Mouse (Mus musculus) embryonic stem cell, embryonic (primary cell): Measurements from ENCODE around the gene Ilvbl.
"Not testable (repeated sequence)": the region's sequence is repeated elsewhere in the genome, so short reads cannot be mapped to it uniquely, and the experiment has no call there.

Experiments
- CTCF ChIA-PET, 4 experiments: fragments of 300-600 bp in 2 of 4; fragments of 350-600 bp in 2 of 4; sonication (Branson Sonifier 250); formaldehyde crosslinking; loops; one replicate each; lab custom pipeline; 2022; ENCODE audit warnings: inconsistent platforms in 2 of 4; lab: Charles Lee
- POLR2A ChIA-PET, 4 experiments: fragments of 300-600 bp in 2 of 4; fragments of 350-600 bp in 2 of 4; sonication (Branson Sonifier 250); formaldehyde crosslinking; loops; one replicate each; lab custom pipeline; 2022; ENCODE audit warnings: antibody characterized with exemption in 4 of 4, inconsistent platforms in 1 of 4; lab: Charles Lee

Ilvbl gene

GRCm38 (mm10) chr10:78574250-78575104 is at the start of gene Ilvbl:
Ilvbl (plus strand) TSS chr10:78574346.
- POLR2A ChIA-PET = interaction anchor here (0.5 to 1.6 kb wide), 14 partner anchors 15 to 844 kb away, joined by 3 to 4 read pairs (median 3); partner anchors contain the start of gene Pdxk (in 2 of the 4)
- CTCF ChIA-PET = interaction anchor here in 2 of 4 experiments (0.6 to 1.1 kb wide), 3 partner anchors 61 to 1395 kb away, joined by 3 to 5 read pairs (median 3); no protein-coding TSS in a partner anchor

- POLR2A ChIA-PET = not testable (repeated sequence)
- CTCF ChIA-PET = interaction anchor here in 3 of 4 experiments (0.6 to 1.5 kb wide), 3 partner anchors 23 to 88 kb away, joined by 3 to 4 read pairs (median 4); no protein-coding TSS in a partner anchor
Measured at GRCm38 (mm10) chr10:78525071-78525470, 49.1 kb upstream of the Ilvbl start.

GRCm38 (mm10) chr10:78525511-78525910 is 48.6 kb upstream of the Ilvbl start:
- ChIA-PET POLR2A (no interaction called here), CTCF (interaction anchor here in 2 of 4 experiments (1.2 to 1.5 kb wide), 3 partner anchors 8 to 23 kb away, joined by 3 to 4 read pairs (median 3); partner anchors contain the start of gene Olfr1358 (in 1 of the 2))

- ChIA-PET CTCF (interaction anchor here (0.6 to 1.2 kb wide), 11 partner anchors 9 to 434 kb away, joined by 3 to 6 read pairs (median 3); no protein-coding TSS in a partner anchor), POLR2A (no interaction called here)
Measured at GRCm38 (mm10) chr10:78540943-78541342, 33.2 kb upstream of the Ilvbl start.

DNA sequence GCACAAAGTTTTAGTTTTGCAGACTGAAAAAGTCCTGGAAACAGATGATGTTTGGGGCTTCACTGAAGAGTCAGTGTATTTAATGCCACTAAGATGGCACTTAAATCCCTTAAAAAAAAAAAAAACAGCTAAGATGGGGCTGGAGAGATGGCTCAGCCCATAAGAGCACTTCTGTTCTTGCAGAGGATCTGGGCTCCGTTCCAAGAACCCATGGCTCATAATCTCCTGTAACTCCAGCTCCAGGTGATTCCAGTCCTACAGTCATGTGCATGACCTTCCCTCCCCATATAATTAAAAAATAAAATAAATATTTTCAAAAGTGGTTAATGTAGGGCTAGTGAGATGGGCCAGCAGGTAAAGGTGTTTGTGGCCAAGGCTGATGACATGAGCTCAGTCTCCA is 9.1 kb upstream of the Ilvbl start:
- CTCF ChIA-PET = interaction anchor here in 1 of 4 experiments (0.5 kb wide), 1 partner anchor 1084 kb away, joined by 3 read pairs; no protein-coding TSS in a partner anchor
- POLR2A ChIA-PET = no interaction called here

DNA sequence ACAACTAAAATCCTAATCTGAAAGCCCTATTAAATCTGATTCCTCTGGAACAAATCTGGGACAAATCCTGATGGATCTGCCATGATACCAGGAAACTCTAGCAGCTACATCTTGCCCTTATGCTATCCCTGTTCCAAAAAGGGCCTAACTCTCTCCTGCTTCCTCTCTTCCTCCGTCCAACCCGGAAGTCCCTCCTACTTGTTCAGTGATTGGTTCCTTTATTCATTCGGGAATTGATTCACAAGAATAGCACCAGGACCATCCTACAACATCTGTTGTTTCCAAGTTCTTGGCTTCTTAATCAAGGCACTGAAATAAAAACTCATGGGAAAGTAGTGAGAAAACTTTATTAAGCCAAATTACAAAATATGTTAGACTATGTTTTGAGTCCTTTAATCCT is 5.0 kb upstream of the Ilvbl start:
- POLR2A ChIA-PET = no interaction called here
- CTCF ChIA-PET = no interaction called here

GRCm38 (mm10) chr10:78569686-78570085 is 4.5 kb upstream of the Ilvbl start:
- CTCF ChIA-PET = no interaction called here
- POLR2A ChIA-PET = no interaction called here

GRCm38 (mm10) chr10:78570416-78570815 is 3.7 kb upstream of the Ilvbl start:
- POLR2A ChIA-PET = interaction anchor here in 1 of 4 experiments (1.4 kb wide), 1 partner anchor 24 kb away, joined by 3 read pairs; no protein-coding TSS in a partner anchor
- CTCF ChIA-PET = no interaction called here

GRCm38 (mm10) chr10:78570897-78571296 is 3.2 kb upstream of the Ilvbl start:
- ChIA-PET CTCF (interaction anchor here in 1 of 4 experiments (0.6 kb wide), 1 partner anchor 1356 kb away, joined by 8 read pairs; no protein-coding TSS in a partner anchor), POLR2A (interaction anchor here in 1 of 4 experiments (0.8 to 1.4 kb wide), 2 partner anchors 13 to 24 kb away, joined by 3 read pairs; no protein-coding TSS in a partner anchor)

DNA sequence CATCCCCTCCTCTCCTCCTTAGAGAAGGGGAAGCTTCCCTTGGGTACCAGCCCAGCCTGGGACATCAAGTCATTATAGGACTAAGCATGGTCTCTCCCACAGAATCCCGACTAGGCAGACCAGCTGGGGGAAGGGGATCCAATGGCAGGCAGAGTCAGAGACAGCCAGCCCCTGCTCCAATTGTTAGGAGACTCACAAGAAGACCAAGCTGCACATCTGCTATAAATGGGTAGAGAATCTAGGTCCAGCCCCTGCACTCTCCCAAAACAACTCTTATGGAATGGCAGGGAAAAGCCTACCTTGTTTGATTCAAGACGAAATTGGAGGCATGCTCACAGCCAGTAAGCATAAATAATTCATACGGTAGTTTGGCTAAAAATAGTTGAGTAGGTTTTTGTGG is 920 bp upstream of the Ilvbl start:
- ChIA-PET CTCF (no interaction called here), POLR2A (no interaction called here)

- CTCF ChIA-PET = interaction anchor here in 1 of 4 experiments (0.6 kb wide), 1 partner anchor 1396 kb away, joined by 3 read pairs; no protein-coding TSS in a partner anchor
- POLR2A ChIA-PET = interaction anchor here in 2 of 4 experiments (1.5 to 1.6 kb wide), 3 partner anchors 24 to 110 kb away, joined by 3 to 4 read pairs (median 3); partner anchors contain the start of gene Pdxk (in 1 of the 2)
Measured at GRCm38 (mm10) chr10:78575105-78575632, 1.0 kb downstream of the Ilvbl start.

DNA sequence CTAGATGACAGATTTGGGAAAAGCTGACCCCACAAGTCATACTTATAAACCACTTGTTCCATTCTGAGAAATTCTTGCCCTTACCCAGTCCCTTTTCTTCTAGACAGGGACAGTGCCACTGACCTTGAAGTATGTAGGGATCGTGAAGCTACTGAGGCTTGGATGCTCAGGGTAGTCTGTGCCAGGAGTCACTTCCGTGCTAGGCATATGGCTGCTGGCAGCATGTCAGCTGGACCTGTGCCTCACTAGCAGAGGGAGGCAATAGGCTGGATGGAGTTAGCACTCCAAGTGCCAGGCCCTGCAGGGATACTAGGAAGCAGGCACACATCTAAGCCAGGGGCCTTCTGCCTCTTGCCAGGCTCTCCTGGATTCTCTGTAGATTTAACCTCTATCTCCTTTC is 1.5 kb downstream of the Ilvbl start:
- POLR2A ChIA-PET = no interaction called here
- CTCF ChIA-PET = no interaction called here

DNA sequence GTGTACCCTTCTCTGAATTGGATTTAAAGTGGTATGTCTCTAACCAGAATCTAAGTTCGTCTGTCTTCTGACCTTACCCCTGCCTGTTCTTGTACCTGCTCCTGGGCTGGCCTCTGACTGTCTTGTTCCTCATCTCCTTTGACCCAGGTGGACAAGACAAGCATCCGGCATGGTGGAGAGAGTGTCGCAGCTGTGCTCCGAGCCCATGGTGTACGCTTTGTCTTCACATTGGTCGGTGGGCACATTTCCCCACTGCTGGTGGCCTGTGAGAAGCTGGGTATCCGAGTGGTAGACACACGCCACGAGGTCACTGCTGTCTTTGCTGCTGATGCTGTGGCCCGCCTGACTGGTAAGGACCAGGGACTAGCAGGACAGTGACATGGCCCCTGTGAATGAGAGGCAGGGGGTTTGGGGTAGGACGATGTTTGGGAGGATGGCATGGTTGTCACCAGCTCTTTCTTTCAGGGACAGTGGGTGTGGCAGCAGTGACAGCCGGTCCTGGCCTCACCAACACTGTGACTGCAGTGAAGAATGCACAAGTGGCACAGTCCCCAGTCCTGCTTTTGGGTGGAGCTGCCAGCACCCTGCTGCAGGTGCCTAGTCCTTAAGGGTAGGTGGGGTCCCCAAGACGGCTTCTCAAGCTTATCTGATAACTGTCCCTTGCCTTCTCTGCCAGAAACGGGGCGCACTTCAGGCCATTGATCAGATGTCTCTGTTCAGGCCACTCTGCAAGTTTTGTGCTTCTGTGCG is 2.5 kb downstream of the Ilvbl start:
- ChIA-PET POLR2A (no interaction called here), CTCF (no interaction called here)

DNA sequence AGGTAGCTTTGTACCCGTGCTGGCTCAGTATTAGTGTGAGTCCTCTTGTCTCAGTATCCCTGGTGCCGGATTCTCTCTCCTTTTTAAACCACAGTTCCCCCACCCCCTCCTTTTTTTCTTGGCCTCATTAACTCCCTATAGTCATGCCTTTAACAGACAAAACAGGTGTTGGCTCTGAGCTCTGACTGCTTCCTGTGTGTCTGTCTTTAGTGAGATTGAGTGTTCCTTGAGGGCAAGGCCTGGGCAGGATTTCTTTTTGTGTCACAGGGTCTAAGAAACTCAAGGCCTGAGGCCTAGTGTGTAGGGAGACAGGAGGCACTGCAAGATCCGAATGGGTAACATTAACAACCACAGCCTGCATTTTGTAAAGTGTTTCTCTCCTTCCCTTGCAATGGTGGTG is 4.1 kb downstream of the Ilvbl start:
- ChIA-PET CTCF (no interaction called here), POLR2A (no interaction called here)

- POLR2A ChIA-PET = interaction anchor here in 1 of 4 experiments (0.5 to 1.3 kb wide), 3 partner anchors 9 to 1587 kb away, joined by 3 to 5 read pairs (median 3); no protein-coding TSS in a partner anchor
- CTCF ChIA-PET = no interaction called here
Measured at GRCm38 (mm10) chr10:78581121-78581520, 7.0 kb downstream of the Ilvbl start.

- CTCF ChIA-PET = no interaction called here
- POLR2A ChIA-PET = interaction anchor here in 1 of 4 experiments (1.2 kb wide), 1 partner anchor 12 kb away, joined by 3 read pairs; no protein-coding TSS in a partner anchor
Measured at GRCm38 (mm10) chr10:78583347-78583746, 9.2 kb downstream of the Ilvbl start.

GRCm38 (mm10) chr10:78583939-78584338 is 9.8 kb downstream of the Ilvbl start:
- ChIA-PET POLR2A (interaction anchor here in 1 of 4 experiments (1.2 kb wide), 1 partner anchor 12 kb away, joined by 3 read pairs; no protein-coding TSS in a partner anchor), CTCF (no interaction called here)

DNA sequence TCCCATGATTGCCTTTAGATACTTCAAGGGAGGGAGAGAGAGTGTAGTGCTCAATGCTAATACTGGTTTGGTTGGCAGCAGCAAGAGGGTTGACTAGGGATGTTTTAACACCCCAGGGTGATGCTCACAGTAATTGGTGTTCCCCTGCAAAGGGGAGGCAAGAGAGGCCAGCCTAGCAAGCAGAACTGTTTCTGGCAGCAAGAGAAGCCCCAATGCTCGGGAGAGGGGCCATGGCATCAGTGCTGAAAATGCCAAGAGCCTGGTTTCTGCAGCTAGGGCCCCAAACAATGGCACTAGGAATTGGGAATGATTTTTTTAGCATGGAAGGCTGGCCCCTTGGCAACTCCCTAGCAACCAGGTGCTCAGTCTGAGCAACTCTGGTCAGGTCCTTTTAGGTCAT is 10.8 kb downstream of the Ilvbl start:
- CTCF ChIA-PET = no interaction called here

GRCm38 (mm10) chr10:78585606-78586005 is 11.5 kb downstream of the Ilvbl start:
- CTCF ChIA-PET = no interaction called here
- POLR2A ChIA-PET = no interaction called here

More for the DNA sequence above, 10.8 kb downstream of the Ilvbl start:
- POLR2A ChIA-PET = interaction anchor here in 1 of 4 experiments (0.6 kb wide), 1 partner anchor 9 kb away, joined by 3 read pairs; no protein-coding TSS in a partner anchor
